Mouse (Mus musculus) right cerebral cortex, postnatal 36 days (tissue): ENCODE results near the gene Bhlhe40.

Experiments used
- DNase-seq, 2 experiments: peaks; one replicate each; pipeline ENCODE4 v3.0.0; 2022; ENCODE audit warnings: low spot score in 2 of 2, mixed read lengths in 1 of 2

Bhlhe40 gene

GRCm38 (mm10) chr6:108694965-108695724, 34.7 kb downstream of the Bhlhe40 start:
- no peak for DNase-seq

DNA sequence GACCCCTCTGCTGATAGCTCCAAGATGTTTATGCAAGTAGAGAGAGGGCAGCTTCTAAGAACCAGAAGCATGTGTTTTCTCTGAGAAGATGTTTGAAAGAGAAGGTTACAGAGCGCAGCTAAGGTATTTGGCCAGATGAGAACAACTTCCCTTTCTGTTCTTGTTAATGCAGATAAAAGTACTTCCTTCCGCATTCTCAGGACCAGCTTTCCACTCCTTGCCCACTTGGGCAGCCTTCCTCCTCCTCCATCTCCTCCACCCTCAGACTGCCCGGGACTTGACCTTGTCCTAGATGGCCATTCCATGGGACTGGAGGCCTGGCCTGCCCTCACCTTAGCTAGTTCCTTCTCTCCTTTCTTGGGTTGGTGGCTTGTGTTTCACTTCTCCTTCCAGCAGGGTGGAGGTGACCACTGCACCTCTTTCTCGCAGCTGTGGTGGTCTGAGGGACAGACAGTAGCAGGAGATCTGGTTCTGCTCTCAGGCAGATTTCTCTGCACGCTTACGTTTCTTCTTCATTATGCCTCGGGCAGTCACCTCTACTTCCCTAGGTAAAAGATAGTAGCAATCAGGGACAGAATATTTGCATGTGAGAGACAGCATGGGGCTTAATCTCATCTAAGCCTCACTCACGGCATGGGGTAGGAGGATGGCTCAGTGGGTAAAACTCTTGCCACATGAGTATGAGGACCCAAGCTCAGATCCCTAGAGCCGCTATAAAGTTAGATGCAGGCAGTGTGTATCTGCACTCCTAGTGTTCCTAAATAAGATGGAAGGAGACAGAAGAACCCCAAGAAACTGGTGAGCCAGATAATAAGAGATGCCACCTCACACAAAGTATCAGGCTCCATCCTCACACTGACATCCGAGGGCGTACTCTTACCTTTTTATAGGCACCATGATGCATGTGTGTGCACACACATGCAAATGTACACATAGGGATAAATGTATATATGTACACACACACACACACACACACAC, 35.7 kb downstream of the Bhlhe40 start:
- no peak for DNase-seq

- no peak for DNase-seq
Observed at GRCm38 (mm10) chr6:108696822-108697202, 36.4 kb downstream of the Bhlhe40 start.

GRCm38 (mm10) chr6:108697345-108697744, 36.9 kb downstream of the Bhlhe40 start:
- no peak for DNase-seq

DNA sequence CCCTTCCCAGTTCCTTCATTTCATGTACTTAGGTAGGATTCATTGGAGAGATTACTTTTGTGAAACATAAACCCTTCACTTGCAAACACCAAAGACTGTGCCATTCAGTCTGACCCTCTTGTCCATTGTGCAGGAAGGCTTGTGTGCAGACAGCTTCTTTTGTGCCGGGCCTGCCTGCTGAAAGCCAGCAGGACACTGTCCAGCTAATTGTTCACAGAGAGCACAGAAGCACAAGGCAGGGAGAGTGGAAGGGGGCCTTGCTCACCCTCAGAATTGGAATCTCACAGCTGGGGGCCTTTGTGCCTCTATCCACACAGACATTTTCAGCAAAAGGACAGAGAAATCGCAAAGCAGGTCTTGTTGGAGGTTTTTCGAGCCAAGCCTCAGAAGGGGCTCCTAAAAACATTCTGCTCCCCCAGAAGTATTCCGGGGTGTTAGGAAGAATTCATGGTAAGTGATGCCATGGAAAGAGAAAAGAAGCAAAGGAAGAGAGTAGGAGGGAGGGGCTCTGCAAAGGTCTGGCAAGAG, 38.0 kb downstream of the Bhlhe40 start:
- DNase-seq = no peak

GRCm38 (mm10) chr6:108699679-108700078, 39.2 kb downstream of the Bhlhe40 start:
- DNase-seq = no peak

- DNase-seq = no peak
Observed at GRCm38 (mm10) chr6:108700638-108701343, 40.4 kb downstream of the Bhlhe40 start.

GRCm38 (mm10) chr6:108702648-108703047, 42.2 kb downstream of the Bhlhe40 start:
- no peak for DNase-seq

DNA sequence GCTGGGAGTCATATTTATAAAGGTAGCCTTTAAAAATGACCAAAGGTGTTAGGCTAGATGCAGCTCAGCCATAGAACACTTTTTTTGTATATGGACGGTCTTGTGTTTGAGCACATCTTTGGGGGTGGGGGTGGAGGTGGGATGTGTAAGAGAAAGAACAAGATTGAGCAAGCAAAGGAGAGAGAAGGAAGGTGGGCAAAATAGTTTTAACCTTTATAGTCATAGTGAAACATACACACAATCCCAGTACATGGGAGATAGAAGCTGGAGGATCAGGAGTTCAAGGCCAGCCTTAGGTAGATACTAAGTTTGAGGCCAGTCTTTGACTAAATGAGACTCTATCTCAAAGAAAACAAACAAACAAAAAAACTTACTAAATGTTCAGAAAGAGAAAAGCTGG, 42.7 kb downstream of the Bhlhe40 start:
- DNase-seq = no peak

DNA sequence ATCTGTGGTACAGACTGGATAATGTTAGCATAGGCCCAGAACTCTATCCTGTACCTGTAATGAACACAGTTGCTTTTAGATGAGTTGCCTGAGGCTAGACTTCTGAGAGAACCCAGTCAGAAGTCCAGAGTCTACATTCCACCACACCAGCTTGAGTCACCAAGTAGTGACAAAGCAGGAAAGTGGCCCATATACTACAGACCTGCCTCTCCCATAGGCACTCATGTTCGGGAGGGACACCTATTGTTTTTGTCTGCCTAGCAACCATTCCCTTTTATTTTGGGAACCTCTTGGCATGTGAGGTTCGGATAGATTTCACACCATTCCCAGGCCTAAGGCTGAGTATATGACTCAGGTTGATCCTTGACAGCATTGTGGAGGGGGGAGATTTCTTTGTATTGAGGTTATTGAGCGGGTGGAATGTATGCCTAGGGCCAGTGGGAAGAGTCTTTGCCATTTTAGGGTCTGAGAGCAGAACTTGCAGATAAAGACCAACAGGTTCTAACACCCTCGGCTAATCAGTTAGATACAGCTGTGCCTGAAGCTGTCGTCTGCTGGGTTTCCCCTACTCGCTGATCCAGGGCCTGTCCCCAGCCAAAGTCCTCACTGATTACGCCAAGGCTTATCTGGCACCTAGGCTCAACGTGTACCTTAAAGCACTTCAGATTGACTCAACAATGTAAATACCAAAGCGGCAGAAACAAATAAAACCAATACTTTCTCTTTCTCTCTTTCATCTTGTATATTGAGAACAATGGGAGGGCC, 44.1 kb downstream of the Bhlhe40 start:
- no peak for DNase-seq

GRCm38 (mm10) chr6:108705957-108706356, 45.5 kb downstream of the Bhlhe40 start:
- DNase-seq = no peak

DNA sequence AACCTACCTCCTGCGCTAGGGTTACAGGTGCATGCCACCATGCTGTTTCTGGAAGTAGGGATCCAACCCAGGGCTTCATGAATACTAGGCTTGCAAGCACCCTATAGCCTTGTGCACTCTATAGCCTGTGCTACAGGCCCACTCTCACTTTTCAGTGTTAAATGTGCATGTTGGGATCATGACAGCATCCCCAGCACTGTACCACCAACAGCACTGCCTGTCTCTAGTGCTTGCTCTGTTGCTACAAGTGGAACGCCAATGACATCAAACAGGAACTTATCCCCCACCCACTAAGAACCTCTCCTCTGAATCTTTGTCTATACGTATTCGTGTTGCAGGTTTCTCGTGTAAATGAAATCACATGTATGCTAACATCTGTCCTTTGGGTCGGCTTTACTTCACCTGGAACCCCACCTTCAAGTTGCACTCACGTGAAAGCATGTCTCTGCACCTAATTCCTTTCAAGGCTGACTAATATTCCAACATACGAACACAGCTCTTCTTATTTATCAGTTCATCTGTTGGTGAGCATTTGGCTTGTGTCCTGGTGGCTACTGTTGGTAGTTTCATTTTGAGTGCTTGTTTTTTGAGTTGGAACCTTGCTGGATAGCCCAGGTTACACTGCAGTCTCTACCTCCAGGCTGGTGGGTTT, 46.7 kb downstream of the Bhlhe40 start:
- no peak for DNase-seq

GRCm38 (mm10) chr6:108709131-108709470, 48.7 kb downstream of the Bhlhe40 start:
- DNase-seq = no peak

DNA sequence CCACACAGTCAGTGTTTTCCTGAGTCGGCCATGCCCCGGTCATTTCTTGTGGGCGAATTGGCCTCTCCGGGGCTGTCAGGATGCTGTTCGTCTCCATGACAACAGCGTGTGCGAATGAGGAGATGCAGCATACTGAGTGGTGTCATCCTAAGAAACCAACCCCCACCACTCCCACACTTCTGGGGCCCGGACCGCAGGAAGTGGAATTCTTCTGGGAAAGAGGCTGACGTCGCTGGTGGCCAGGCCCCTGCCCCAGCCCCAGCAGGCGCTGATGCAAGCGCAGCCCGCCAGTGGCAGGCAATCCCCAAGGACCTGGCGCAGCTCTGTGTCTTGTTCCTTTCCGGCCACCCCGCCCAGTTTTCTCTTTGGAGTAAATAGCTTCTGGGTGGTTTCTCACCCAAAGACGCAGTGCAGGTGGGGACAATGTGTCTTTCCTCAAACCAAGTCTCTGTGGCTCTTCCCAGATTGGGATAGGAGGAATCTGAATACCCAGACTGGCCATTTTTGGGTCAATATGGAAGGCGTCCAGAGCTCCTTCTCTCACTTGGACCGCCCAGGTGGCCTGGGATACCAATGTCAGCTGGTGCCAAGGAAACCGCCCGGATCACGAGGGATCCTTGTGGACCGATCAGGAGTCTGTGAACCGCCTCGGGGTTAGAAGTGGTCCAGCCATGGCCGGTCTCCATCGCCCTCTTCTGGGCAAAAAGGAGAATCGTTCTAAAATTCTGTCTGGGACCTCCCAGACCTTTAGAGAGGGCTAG, 49.2 kb downstream of the Bhlhe40 start:
- DNase-seq = peak; percentile 72 to 83

GRCm38 (mm10) chr6:108710667-108711066, 50.2 kb downstream of the Bhlhe40 start:
- DNase-seq = no peak

- DNase-seq = no peak
Observed at GRCm38 (mm10) chr6:108711192-108711964, 50.9 kb downstream of the Bhlhe40 start.

DNA sequence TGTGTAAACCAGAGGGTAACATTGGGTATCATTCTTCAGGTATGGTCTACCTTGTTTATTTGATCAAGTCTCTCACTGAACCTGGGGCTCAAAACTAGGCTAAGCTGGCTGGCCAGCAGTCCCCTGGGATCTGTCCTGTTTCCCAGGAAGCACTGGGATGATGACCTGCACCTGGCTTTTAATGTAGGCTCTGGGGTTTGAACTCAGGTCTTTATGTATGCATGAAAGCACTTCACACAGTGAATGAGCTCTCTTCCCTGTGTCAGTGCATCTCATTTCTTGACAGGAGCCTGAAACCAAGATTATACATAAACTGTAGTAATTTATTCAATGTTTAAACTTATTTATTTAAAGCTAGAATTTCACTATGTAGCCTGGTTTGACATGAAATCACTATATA, 51.7 kb downstream of the Bhlhe40 start:
- DNase-seq = no peak

- DNase-seq = no peak
Observed at GRCm38 (mm10) chr6:108713175-108713974, 52.9 kb downstream of the Bhlhe40 start.
